Mouse (Mus musculus) left cerebral cortex, postnatal 14 days (tissue): ENCODE results near the gene Rnf220. TPM values are rescaled to one million over a fixed set of nuclear protein-coding genes. Genes with fewer than 3 reads are reported as not detected.

Source experiments
- DNase-seq, 2 experiments: peaks; one replicate each; pipeline ENCODE4 v3.0.0; 2021 to 2022; ENCODE audit warnings: low spot score in 2 of 2, mixed read lengths in 1 of 2
- intact Hi-C: fragments of 180-260 bp; cut with DNase I; formaldehyde crosslinking; loops from one replicate; pipeline ENCODE4 v1.15.1; 2025
- total RNA-seq, 2 experiments: library from RNA; stranded (reverse); gene quantifications; 2 replicates each; pipeline ENCODE4 v1.2.3; 2021

Gene Rnf220
- total RNA-seq, 2 experiments from 2014 or later, result 138 to 151 TPM

DNA sequence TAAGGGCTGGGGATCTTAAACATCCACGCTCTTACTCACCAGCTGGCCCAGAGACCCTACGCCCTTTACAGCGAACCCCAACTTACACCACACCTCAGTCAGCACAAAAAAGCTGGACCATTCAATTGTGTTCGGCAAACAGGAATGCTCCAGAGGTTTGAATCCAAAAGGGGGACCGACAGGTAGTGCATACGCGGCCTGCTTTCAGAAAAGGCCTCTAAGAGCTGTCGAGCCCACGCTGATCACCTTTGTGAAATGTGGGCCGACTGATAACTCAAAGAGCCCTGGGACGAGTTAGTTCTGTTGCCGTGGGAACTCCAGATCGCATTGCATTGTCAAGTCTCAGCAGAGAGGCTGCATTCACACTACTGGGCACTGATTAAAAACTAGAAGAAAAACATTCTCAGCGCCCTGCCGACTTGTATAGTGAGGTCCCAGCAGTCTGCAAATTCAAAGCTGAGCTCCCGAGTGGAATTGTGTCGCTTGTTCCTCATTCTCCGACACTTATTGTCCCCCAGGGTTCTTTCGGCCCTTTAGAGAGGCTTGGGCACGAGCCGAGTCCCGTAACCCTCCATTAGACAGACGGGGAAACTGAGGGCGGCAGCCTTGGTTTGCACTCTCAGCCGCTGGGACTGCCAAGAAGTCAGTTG lies 208.4 kb downstream of the Rnf220 start:
- no peak for DNase-seq
- intact Hi-C loops, result no loop called here

DNA sequence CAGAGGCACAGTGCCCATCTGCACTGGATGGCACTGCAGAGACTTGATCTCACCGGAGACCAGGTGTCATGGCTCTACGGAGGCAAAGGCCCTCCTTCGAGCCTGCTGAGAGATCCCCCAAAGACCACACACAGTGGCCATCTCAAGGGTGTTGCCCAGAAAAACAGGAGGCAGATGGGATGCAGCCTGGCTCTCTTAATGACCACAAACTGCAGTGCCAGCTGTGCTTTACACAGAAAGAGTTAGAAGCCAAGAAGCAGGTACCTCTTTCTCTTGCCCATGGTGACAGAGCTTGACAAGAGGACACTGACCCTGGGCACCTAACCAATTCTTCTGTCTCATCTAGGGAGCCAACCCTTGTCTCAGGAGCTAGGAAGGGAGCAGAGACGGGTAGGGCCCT lies 212.5 kb downstream of the Rnf220 start:
- no peak for DNase-seq
- intact Hi-C loops, result no loop called here

DNA sequence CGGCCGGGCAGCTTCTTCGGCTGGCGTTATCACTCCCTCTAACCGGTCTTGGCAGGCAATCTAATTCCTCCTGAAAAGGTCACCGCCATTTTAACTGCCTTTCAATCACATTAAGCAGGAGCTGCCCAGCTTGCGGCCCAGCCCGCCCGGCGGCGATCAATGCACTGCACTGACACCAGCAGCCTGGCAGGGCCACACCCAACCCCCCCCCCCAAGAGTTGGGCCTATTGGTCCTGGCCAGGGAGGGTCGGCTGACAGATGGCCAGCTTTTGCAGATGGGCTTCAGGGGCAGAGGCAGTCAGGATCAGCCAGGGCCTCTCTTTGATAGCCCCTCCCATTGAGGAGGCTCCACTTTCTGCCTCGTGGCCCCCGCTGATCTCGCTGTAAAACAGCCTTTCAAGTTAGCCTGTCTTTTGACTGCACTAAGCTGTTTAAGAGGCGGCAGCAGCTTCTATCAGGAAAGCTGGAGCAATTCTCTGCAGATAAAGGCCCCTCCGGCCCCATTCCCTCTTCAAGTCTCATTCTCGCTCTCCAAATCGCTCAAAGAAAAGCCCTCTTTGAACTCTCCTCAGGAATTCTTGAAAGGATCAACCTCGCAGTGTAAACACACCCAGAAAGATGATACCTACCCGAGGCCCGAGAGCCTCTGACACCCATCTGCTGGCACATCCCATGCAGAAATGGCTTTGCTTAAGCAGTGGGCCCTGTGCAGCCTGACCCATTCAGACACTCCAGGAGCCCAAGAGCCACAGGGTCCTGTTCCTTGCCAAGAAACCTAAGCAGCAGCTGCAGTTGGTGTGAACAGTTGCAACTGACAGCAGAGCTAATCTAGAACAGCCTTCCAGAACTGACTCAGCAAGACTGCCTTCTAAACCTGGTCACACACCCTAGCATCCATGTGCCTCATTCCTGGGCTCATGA lies 213.3 kb downstream of the Rnf220 start:
- intact Hi-C loops, result no loop called here
- DNase-seq, result no peak

DNA sequence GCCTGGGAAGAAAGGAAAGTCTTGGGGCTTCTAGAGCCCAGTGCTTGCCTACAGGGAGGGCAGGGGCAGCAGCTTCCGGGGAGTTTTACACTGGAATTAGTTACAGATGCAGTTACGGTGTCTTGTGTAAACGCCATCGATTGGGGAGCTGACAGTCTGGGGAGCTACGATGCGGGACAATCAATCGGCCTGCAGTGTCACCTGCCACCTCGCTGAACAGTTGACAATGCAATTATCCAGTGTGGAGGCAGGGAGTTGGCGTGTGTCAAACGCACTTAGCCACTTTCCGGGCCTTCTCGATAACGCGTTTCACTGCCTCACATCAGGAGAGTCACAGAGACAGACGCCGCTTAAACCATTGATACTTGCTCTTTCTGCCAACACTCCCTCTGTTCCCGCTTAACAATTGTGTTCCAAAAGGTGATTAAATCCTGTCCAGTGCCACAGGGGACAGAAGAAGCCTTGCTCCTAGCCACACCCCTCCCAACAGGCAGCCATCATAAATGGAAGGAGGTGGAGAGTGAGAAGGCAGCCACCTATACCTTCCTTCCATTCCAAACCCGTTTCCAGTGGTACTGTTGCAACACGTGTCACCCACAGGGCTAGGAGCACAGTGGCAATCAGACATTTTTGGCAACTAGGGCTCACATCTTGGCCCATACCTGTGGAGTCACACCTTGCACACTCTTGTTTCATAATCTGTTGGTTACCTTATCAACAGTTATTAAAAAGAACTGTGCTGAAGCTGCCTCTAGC lies 215.6 kb downstream of the Rnf220 start:
- intact Hi-C loops, result no loop called here
- no peak for DNase-seq

DNA sequence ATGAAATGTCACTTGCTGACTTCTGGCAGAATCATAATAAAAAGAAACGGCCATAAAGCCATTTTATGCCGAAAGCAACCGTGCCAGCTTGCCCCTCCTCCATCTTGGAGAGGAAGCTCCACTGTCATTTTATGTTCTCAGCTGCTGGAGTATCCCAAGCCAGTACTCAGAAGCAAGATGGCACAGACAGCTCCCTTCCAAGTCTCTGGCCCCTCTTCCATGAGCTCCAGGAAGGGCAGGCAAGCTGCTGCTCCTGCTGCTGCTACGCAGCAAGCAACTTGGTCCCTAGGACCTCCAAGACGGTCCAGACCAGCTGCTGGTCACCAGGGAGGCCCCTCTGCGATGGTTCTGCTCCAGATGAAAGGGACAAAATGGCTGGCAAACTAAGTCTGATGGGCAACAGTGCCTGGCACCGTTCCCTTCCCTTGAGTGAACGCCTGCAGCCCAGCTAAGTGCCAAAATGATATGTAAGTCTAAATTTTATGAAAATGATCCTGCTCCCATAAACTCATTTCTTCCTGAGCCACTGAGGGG lies 216.4 kb downstream of the Rnf220 start:
- intact Hi-C loops, result no loop called here
- DNase-seq, result no peak

DNA sequence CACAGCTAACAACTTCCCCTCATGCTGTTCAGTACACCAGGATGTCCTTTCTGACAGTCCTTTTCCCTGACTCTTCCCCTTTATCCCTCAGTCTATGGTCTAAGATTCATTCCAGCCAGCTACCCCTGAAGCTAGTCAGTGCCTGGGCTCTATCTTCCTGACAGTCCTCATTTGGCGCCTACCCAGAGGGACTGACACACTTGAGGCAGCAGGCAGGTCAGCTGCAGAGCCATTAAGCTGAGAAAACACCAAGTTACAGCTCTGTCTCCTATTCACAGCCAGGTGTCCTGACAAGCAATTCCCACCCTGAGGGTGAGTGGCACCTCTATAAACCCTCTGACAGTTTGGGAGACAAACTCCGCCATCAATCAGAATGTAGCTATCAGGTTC lies 217.6 kb downstream of the Rnf220 start:
- DNase-seq, result no peak
- intact Hi-C loops, result loop anchor here (10.0 kb wide), 1 partner anchor 496 kb away; no protein-coding TSS in a partner anchor

DNA sequence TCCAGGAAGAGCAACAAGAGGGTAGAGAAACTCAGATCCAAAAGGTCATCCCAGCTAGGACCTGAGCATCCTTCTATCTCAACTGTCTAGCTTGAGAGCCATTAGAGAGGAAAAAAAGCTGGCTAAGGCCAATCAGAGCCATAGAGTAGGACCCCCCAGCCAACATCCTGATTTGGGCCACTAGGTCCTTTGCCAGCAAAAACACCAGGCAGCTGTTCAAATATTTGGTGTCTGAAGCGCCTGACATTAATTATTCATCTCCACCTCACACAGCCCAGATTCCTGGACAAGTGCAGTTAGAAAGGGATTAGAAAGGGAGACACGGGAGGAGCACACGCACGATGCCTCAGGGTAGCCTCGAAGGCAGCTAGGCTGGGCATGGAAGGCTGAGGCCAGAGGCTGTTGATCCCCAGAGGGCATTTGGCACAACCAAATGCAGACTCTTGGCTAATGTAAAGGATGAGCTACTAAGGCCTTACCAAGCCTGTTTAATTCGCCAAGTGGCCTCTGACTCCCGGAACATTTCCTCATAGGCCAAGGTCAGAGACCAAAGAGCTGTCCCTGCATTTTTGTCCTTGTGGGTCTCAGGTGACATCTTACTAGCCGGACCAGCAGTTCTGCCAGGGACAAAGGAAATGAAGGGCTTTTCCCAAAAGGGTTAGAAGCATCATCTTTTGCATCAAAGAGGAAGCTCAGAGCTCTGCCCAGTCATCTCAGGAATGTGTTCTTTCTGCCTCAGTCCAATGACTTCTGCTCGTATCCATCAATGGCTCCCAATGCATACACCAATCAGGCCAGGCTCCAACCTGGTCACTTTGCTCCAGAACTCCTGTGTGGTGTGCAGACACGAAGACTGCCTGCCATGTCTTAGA lies 218.2 kb downstream of the Rnf220 start:
- DNase-seq, result no peak
- intact Hi-C loops, result loop anchor here (10.0 kb wide), 1 partner anchor 496 kb away; no protein-coding TSS in a partner anchor

DNA sequence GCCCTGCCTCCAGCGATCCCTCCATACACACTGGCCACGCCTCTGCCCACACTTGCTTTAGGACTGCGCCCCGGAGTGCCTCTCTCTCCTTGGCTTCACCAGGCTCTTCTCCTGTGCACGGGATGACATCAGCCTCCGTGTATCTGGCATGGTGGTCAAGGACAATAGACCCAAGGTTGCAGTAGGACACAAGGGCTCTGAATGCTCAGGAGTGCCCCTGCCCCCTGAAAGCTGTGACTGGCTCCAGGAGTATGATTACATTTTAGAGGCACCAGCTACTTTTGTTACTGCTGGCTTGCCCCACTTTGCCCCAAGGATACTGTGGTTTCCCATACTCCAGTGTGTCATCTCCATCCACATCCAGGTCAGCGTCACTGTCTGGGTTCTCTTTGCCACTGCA lies 219.2 kb downstream of the Rnf220 start:
- intact Hi-C loops, result loop anchor here (10.0 kb wide), 1 partner anchor 497 kb away; no protein-coding TSS in a partner anchor
- DNase-seq, result no peak

DNA sequence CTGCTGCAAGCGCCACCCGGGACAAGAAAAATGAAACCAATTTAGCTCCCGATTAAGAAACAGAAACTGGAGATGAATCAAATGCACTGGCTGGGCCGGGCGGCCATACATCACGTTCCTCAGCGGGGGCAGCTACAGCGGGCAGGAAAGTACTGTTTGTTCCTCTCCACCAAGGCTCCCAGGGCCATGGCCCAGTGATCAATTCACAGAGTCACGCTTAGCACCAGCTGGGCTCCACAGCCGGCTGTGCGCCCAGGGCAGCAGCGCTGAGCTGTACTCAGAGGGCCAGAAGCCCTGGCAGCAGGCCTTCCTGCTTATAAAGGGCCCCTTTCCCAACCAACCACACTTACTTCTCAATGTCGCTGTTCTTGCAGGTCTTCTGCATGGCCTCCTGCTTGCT lies 219.8 kb downstream of the Rnf220 start:
- intact Hi-C loops, result loop anchor here (10.0 kb wide), 1 partner anchor 498 kb away; no protein-coding TSS in a partner anchor
- DNase-seq, result no peak

DNA sequence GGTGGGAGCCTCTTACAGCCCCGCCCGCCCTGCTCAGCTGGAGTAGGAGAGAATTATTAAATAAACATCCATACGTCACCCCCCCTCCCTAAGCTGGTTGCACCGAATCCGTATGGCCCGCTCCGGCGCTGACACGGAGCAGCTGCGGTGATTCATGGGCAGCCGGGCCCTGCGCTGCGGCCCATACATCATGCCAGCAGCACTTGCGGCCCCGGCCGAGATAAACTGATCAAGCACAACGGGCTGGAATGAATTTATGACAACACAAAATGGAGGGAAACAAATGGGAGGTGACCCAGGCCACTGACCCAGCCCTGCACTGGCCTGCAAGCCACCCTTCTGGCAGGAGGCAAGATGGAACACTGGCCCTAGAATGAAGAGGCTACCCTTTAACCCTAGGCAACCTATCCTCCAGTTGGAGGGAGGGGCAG lies 220.6 kb downstream of the Rnf220 start:
- intact Hi-C loops, result loop anchor here (10.0 kb wide), 1 partner anchor 499 kb away; no protein-coding TSS in a partner anchor
- no peak for DNase-seq

DNA sequence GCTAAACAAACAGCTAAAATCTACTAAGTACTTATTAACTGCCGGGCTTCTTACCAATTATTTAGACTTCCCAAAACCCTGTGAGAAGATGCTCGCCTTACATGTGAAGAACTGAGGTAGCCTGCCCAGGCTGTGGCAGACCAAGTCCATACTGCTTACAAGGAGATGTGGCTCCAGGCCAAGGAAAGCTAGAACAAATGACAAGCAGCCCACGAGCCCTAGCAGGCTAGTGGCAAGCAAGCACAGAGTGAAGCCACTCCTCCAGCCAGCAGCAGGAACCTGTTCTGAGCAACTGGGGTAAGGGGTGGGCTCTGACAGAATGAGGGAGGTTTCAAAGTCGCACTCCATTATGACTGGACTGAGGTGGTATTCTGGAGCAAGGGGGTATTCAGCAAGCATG lies 222.1 kb downstream of the Rnf220 start:
- DNase-seq, result no peak
- intact Hi-C loops, result loop anchor here (10.0 kb wide), 1 partner anchor 500 kb away; no protein-coding TSS in a partner anchor

DNA sequence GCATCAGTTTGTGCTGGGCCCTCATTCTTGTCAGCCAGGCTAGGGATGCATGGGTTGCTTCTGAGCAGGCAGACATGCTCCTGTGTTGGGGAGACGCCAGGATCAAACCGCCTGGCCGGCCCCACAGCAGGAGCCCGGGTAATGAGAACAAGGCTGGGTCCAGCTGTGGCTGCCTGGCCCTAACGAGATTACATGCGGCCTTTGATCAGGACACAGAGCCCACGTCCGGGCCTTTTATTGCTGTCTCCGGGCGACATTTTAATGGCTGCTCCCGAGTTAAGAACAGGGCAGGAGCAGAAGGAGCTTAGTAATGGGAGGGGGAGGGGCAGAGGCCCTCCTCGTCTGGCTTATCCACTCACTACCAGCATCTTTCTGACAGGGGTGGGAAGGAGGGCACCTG lies 224.4 kb downstream of the Rnf220 start:
- intact Hi-C loops, result loop anchor here (10.0 kb wide), 1 partner anchor 502 kb away; no protein-coding TSS in a partner anchor
- no peak for DNase-seq

DNA sequence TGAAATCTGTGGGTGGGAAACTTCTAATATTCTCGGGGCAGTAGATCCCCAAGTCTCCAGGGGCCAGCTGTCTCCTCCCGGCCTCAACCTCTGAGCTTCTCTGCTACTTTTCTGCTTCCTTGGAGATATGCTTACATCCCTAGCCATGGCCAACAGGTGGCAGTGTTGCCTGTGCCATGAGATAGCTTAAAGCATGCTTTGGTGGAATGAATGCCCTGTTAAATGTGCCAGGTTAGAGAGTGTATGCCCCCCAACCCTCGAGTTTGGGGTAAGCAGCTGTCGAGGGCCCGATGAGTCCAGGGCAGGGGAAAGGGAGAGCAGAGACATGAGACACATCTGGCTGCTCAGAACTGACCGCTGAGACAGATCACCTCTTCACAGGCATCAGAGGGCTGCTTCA lies 226.6 kb downstream of the Rnf220 start:
- intact Hi-C loops, result loop anchor here (2.0 to 10.0 kb wide), 2 partner anchors 407 to 505 kb away; no protein-coding TSS in a partner anchor
- DNase-seq, result peak; percentile 81 to 84

DNA sequence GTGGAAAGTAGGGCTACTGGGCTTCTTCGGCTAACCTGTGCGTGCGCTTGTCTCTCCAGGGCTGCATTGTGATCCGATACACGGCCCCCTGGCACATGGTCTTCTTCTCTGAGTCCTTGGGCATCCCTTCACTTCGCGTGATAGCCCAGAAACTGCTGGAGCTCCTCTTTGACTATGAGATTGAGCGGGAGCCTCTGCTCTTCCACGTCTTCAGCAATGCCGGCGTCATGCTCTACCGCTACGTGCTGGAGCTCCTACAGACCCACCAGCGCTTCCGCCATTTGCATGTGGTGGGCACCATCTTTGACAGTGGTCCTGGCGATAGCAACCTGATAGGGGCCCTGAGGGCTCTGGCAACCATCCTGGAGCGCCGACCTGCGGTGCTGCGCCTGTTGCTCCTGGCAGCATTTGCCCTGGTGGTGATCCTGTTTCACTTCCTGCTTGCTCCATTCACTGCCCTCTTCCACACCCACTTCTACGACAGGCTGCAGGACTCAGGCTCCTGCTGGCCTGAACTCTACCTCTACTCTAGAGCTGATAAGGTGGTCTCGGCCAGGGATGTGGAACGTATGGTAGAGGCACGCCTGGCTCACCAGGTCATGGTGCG lies 228.9 kb downstream of the Rnf220 start:
- intact Hi-C loops, result no loop called here

DNA sequence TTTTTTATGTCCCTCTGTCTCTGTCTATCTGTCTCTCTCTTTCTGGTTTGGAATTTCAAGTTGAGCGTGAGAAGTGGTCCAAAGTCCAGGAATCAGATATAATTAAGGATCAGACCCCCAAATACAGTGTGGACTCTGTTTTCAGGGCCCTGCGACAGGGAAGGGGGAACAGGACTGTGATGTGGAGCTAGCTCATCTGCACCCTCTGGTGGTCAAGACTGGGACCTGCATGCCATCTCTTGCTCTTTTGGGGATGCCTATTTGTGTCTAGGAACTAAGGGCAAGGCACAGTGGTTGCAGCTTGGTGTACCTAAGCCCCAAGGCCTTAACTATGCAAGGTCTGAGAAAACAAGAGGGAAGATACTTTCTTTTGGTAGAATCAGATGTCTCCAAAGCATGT lies 229.6 kb downstream of the Rnf220 start:
- DNase-seq, result peak; percentile 84 to 90
- intact Hi-C loops, result no loop called here

More for the DNA sequence above, 228.9 kb downstream of the Rnf220 start:
- no peak for DNase-seq

DNA sequence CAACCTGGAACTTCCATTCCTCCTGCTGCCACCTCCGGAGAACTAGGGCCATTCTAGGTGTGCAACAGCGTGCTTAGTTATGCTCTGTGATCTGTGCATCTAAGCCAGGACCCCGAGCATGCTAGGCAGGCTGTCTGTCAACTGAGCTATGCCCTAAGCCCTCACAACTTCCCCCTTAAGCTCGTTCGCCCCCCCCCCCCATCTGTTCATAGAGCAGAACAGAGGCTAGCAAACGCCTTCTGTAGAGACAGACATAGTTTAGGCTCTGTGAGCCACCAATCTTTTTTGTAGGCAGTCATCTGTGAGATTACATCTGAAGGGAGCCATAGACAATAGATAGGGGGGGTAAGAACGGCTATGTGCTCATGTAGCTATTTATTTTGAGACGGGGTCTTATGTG lies 233.9 kb downstream of the Rnf220 start:
- intact Hi-C loops, result no loop called here

DNA sequence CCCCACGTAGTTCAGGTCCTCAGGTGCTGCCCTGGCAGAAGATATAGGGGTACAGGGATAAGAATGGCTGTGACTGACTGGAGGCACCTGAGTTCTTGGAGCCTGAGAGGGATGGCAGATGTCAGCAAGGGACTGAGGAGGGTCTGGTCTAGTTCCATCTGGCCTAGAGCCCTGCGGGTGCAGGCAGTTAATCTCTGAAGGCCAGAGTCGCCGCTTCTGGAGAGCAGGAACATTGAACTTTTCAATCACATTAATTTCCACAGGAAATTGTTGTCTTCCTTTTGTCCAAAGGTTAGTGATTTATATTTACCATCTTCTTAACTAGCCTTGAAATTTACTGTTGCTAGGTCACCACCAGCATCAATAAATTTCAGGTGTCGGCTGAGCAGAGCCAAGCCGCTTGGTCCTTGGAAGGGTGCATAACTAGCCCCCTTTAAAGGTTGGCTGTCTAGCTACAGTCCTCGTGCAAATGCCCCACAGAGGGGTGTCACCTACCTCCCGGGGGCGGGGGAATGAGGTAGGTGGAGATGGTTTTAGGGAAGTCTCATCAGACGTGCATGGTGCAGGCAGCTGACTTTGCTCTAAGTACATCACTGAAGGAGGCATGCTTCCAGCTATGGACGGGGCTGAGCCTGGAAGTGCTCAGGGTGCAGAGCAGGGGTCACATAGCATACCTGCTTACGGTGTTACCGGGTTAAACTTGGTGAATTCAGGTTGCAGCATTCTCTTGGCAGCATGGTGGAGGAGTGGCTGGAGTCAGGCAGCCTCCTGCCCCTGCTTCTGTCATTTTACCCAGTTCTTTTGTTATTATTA lies 234.5 kb downstream of the Rnf220 start:
- DNase-seq, result no peak
- intact Hi-C loops, result no loop called here

More for the DNA sequence above, 233.9 kb downstream of the Rnf220 start:
- no peak for DNase-seq
